Mouse (Mus musculus) embryonic stem cell, embryonic (primary cell): ENCODE measurements around the gene Scgb1b7.
"Not testable (repeated sequence)": the region's sequence is repeated elsewhere in the genome, so short reads cannot be mapped to it uniquely, and the experiment has no call there.

Source experiments
- CTCF ChIA-PET, 4 experiments: fragments of 300-600 bp in 2 of 4; fragments of 350-600 bp in 2 of 4; sonication (Branson Sonifier 250); formaldehyde crosslinking; loops; one replicate each; lab custom pipeline; 2022; ENCODE audit warnings: inconsistent platforms in 2 of 4; lab: Charles Lee
- POLR2A ChIA-PET, 4 experiments: fragments of 300-600 bp in 2 of 4; fragments of 350-600 bp in 2 of 4; sonication (Branson Sonifier 250); formaldehyde crosslinking; loops; one replicate each; lab custom pipeline; 2022; ENCODE audit warnings: antibody characterized with exemption in 4 of 4, inconsistent platforms in 1 of 4; lab: Charles Lee

Scgb1b7 gene

GRCm38 (mm10) chr7:31712365-31712764 is at the start of gene Scgb1b7:
Scgb1b7 (plus strand) TSS chr7:31712665.
- CTCF ChIA-PET, POLR2A ChIA-PET: not testable (repeated sequence)

GRCm38 (mm10) chr7:31705657-31706056 is 6.8 kb upstream of the Scgb1b7 start, which contains the start of gene Scgb2b7:
Scgb2b7 (minus strand) TSS chr7:31705757.
- POLR2A ChIA-PET, CTCF ChIA-PET: not testable (repeated sequence)
